Mouse (Mus musculus) ES-E14 (cell line): ENCODE measurements around the gene Ddc. TPM values are rescaled to one million over a fixed set of nuclear protein-coding genes. Genes with fewer than 3 reads are reported as not detected.

Experiments
- DNase-seq: peaks from one replicate; pipeline ENCODE4 v3.0.0-alpha.2; 2013; ENCODE audit warnings: low read depth, low spot score
- H3K27ac ChIP-seq: 2 replicates; pipeline ENCODE4 v1.5.1; 2012; ENCODE audit warnings: low read depth, mild to moderate bottlenecking, low read length, moderate library complexity, mixed read lengths; ENCODE audit not compliant: poor library complexity, insufficient read depth, severe bottlenecking
- H3K36me3 ChIP-seq: 2 replicates; pipeline ENCODE4 v1.6.1; 2012; ENCODE audit warnings: mild to moderate bottlenecking, low read length, moderate library complexity, mixed read lengths; ENCODE audit not compliant: control insufficient read depth, poor library complexity, insufficient read depth, severe bottlenecking
- H3K4me1 ChIP-seq, 2 experiments: fragments of 150-350 bp in 1 of 2; sonication (generic) in 1 of 2; 2 replicates each; pipeline ENCODE4 v1.6.1; 2012; ENCODE audit warnings: low read length in 2 of 2, mild to moderate bottlenecking in 1 of 2, mixed read lengths in 1 of 2; ENCODE audit not compliant: control insufficient read depth in 2 of 2, insufficient read depth in 2 of 2, poor library complexity in 1 of 2
- H3K4me3 ChIP-seq, 2 experiments: fragments of 150-350 bp in 1 of 2; sonication (generic) in 1 of 2; 2 replicates each; pipeline ENCODE4 v1.5.1; 2012; ENCODE audit warnings: low read length in 2 of 2, low read depth in 1 of 2, mild to moderate bottlenecking in 1 of 2, mixed read lengths in 1 of 2; ENCODE audit not compliant: insufficient read depth in 1 of 2, poor library complexity in 1 of 2, severe bottlenecking in 1 of 2
- H3K9ac ChIP-seq: 2 replicates; pipeline ENCODE4 v1.6.1; 2012; ENCODE audit warnings: low read depth, mild to moderate bottlenecking, low read length, mixed read lengths; ENCODE audit not compliant: poor library complexity, insufficient read depth, severe bottlenecking
- H3K9me3 ChIP-seq: fragments of 150-350 bp; sonication (generic); 2 replicates; pipeline ENCODE4 v1.6.1; 2012; ENCODE audit warnings: low read depth, mild to moderate bottlenecking, low read length; ENCODE audit not compliant: control insufficient read depth, insufficient read depth
- CHD2 ChIP-seq: IDR thresholded peaks from 2 replicates; pipeline ENCODE4 v1.6.1; 2014; ENCODE audit warnings: mild to moderate bottlenecking, low read depth, low read length, inconsistent platforms
- HCFC1 ChIP-seq: IDR thresholded peaks from 2 replicates; pipeline ENCODE4 v1.6.1; 2012; ENCODE audit warnings: low read length, inconsistent platforms, borderline replicate concordance; ENCODE audit not compliant: insufficient read depth
- MAFK ChIP-seq: IDR thresholded peaks from 2 replicates; pipeline ENCODE4 v1.6.1; 2014; ENCODE audit warnings: mild to moderate bottlenecking, low read depth, low read length, inconsistent platforms; ENCODE audit not compliant: insufficient read depth
- ZC3H11A ChIP-seq: IDR thresholded peaks from 2 replicates; pipeline ENCODE4 v1.6.1; 2012; ENCODE audit warnings: low read depth, mild to moderate bottlenecking, inconsistent platforms, low read length, borderline replicate concordance
- ZNF384 ChIP-seq: IDR thresholded peaks from 2 replicates; pipeline ENCODE4 v1.6.1; 2012; ENCODE audit warnings: low read depth, low read length, inconsistent platforms
- in situ Hi-C, 2 experiments: fragments of 600-800 bp; cut with MboI; formaldehyde crosslinking; loops; one replicate each; pipeline ENCODE4 v1.15.1; 2025; ENCODE audit warnings: low sequenced_read_pairs in 2 of 2, inconsistent platforms in 1 of 2; ENCODE audit not compliant: unreplicated experiment in 2 of 2
- total RNA-seq: library from RNA; depleted of rRNA; stranded (reverse); fragments of 300-350 nt; gene quantifications from 2 replicates; pipeline ENCODE4 v1.2.3, GENCODE M21; 2012

The Ddc gene
- total RNA-seq, 1 experiment: 29.1 TPM

DNA sequence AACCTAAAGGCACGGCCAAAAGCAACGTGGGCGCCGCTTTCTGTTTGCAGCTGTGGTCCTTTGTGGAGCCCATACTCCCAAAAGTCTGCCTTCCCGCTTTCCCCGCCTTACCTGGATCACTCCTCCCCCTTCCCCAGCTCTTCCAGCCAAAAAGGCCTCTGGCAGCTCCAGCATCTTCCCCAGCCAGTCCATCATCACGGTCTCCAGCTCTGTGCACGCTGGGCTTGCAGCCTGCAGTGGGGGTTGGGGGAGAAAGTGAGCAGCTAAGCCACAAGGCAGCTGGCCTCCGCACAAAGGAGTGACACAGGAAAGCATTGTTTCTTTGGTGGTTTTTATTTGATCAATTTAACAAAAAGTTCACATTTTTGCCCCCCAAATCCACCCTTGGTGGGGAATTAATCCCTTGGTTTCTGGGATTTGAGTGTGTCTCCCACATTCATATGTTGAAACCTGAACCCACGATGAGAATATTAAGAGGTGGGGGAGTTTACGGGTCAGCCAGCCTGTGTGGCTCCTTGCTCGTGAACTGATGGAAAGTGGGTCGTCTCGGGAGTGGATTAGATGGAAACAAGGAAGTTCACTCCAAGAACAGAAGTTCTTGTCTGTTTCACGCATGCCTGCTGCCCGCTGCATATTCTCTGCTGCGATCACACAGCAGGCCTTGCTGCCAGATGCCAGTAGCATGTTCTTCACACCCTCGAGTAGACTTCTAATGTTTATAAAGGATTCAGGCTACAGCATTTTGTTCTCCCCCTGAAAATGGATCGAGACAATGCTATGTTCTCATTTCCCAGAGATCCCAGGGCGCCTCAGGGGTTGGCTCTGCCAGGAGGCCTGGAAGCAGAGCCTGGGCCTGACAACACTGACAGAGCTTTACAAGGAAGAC is 24.7 kb downstream of the Ddc start:
- Histone ChIP-seq H3K4me3 (peak overlapping the region in 1 of 2 experiments; percentile 14; a peak in 1 of 4 replicates), H3K9ac (no peak overlapping the region; the same call in 1 of the 2 replicates)

DNA sequence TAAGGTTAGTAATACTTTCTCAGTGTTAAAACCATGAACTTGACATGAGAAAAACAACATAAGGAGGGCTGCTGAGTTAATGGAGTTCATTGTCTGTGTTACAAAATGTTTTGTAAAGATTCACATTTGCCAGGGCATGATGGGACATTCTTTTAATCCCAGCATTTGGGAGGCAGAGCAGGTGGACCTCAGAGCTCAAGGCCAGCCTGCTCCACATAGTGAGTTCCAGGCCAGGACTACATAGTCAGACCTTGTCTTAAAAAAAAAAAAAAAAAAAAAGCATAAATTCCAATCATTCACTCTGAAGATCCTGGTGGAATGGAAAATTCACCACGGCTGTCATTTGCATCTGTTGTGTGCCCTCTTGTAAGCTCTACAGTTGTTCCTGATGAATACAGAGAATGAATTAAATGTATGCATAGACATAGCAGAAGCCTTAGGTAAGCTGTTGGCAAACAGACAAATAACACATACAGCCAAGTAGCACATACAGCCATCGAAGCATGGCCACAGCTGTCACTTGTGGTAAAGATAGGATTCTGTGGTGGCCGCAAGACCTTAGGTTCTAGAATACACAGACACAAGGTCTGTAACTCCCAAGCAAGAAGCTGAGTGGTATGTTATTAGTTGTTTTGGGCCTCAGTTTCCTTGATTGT is 25.7 kb downstream of the Ddc start:
- no peak for DNase-seq
- H3K36me3 ChIP-seq: no peaks in the 10 kb centered on the region

More for the DNA sequence above, 24.7 kb downstream of the Ddc start:
- H3K27ac ChIP-seq: no peak overlapping the region
- no peak for DNase-seq
- H3K36me3 ChIP-seq: no peaks in the 10 kb centered on the region
- no peak for TF ChIP-seq HCFC1
- no peak for TF ChIP-seq ZC3H11A
- no peak for TF ChIP-seq CHD2
- no peak for TF ChIP-seq ZNF384
- TF ChIP-seq MAFK: no peak
- H3K9me3 ChIP-seq: no peaks in the 10 kb centered on the region
- H3K4me1 ChIP-seq: peaks cover 4 to 13% of the 10 kb centered on the region in 2 experiments; a peak in 2 of 4 replicates
- in situ Hi-C loops: no loop called here

DNA sequence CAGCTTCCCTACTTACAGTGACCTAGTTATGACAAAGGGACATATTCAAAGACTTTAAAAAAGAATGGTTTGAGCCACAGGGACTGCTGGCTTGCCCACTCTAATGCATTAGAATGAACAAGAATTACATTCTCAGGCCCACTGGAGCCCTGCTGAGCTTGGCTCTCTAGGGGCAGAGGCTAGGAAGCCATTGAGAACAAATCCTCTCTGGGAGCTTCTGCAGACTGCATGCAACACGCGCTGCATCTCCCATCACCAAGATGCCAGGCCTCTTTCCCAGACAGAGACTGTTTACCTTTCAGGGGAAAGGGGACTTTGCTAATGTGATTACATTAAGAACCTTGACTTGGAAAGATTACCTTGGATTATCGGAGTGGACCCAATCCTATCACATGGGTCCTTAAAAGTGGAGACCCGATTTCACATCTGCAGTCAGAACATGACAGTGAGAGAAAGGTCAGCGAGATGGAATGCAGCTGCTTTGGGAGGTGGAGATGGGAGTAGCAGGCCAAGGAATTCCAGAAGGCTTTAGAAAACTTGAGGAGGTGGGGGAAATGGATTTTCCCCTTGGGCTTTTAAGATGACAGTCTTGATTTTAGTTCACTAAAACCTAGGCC is 26.6 kb downstream of the Ddc start:
- Histone ChIP-seq H3K9me3 (no peaks in the 10 kb centered on the region), H3K4me3 (no peak overlapping the region), H3K4me1 (peaks cover 4 to 8% of the 10 kb centered on the region in 2 experiments; a peak in 2 of 4 replicates), H3K36me3 (no peaks in the 10 kb centered on the region), H3K27ac (no peak overlapping the region), H3K9ac (no peak overlapping the region)
- TF ChIP-seq ZC3H11A: no peak
- no peak for TF ChIP-seq MAFK
- TF ChIP-seq CHD2: no peak
- TF ChIP-seq ZNF384: no peak
- no peak for TF ChIP-seq HCFC1
- in situ Hi-C loops: no loop called here
- DNase-seq: no peak

More for the DNA sequence above, 25.7 kb downstream of the Ddc start:
- Histone ChIP-seq H3K9ac (no peak overlapping the region), H3K27ac (no peak overlapping the region), H3K4me3 (no peak overlapping the region; a peak in 1 of 4 replicates), H3K9me3 (no peaks in the 10 kb centered on the region), H3K4me1 (peaks cover 4 to 8% of the 10 kb centered on the region in 2 experiments; a peak in 2 of 4 replicates)
- in situ Hi-C loops: no loop called here
- TF ChIP-seq HCFC1 (no peak), ZNF384 (peak; percentile 68)

DNA sequence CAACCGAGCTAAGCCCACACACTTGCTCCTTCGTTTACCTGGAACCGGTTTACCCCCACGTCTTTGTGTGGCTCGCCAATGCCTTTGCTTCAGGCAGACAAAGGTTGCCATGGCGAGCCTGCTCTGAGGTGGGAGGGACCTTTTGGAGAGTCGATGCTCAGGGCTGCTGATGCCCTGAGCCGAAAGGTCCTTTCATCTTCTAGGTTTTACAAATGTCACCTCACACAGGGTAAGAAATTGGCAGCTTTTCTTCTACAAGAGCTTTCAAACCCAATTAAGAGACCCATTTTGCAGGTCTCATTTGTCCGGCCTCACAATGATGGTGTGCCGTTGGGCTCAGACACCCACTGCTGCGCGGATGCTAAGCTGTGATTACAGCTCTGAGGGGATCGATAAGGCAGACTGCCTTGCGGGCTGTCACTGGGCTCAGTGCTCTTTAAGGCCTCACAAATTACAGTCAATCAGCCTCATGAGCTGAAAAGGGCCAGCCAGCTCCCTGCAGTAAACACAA is 29.9 kb downstream of the Ddc start:
- Histone ChIP-seq H3K27ac (no peak overlapping the region), H3K9ac (no peak overlapping the region), H3K4me1 (peaks cover 0 to 7% of the 10 kb centered on the region in 2 experiments; a peak in 1 of 4 replicates), H3K4me3 (no peak overlapping the region), H3K36me3 (no peaks in the 10 kb centered on the region), H3K9me3 (no peaks in the 10 kb centered on the region)
- in situ Hi-C loops: no loop called here
- TF ChIP-seq ZC3H11A (no peak), HCFC1 (no peak), ZNF384 (no peak)
- peak; percentile 72 for DNase-seq
